Mouse (Mus musculus) erythroblast, embryonic 14.5 days (primary cell): ENCODE measurements around the gene Magi2. TPM values are rescaled to one million over a fixed set of nuclear protein-coding genes. Genes with fewer than 3 reads are reported as not detected.
"Not testable (repeated sequence)": the region's sequence is repeated elsewhere in the genome, so short reads cannot be mapped to it uniquely, and the experiment has no call there.

Source experiments
- H3K27me3 ChIP-seq: 2 replicates; pipeline ENCODE4 v1.6.1; 2012; ENCODE audit warnings: inconsistent platforms; ENCODE audit not compliant: control insufficient read depth
- H3K36me3 ChIP-seq: 2 replicates; pipeline ENCODE4 v1.6.1; 2012; ENCODE audit warnings: mild to moderate bottlenecking, inconsistent platforms; ENCODE audit not compliant: control insufficient read depth
- H3K4me1 ChIP-seq: 2 replicates; pipeline ENCODE4 v1.6.1; 2012; ENCODE audit warnings: inconsistent platforms; ENCODE audit not compliant: control insufficient read depth
- H3K4me3 ChIP-seq: replicated peaks from 2 replicates; pipeline ENCODE3; 2012; ENCODE audit warnings: moderate library complexity, mild to moderate bottlenecking, inconsistent platforms
- H3K9me3 ChIP-seq: 2 replicates; pipeline ENCODE4 v1.6.1; 2012; ENCODE audit warnings: low read length, inconsistent platforms, mixed read lengths; ENCODE audit not compliant: control insufficient read depth
- GATA1 ChIP-seq: IDR thresholded peaks from 2 replicates; pipeline ENCODE4 v1.6.1; 2012; ENCODE audit warnings: low read length, inconsistent platforms, mixed read lengths
- TAL1 ChIP-seq: IDR thresholded peaks from 3 replicates; pipeline ENCODE4 v1.6.1; 2012; ENCODE audit warnings: low read length, inconsistent platforms, mixed read lengths
- polyA plus RNA-seq: library from polyadenylated mRNA; stranded (reverse); fragments of >175 nt; gene quantifications from 2 replicates; pipeline ENCODE4 v1.2.3, GENCODE M21; 2012

The Magi2 gene
- polyA plus RNA-seq, 1 experiment = not detected

DNA sequence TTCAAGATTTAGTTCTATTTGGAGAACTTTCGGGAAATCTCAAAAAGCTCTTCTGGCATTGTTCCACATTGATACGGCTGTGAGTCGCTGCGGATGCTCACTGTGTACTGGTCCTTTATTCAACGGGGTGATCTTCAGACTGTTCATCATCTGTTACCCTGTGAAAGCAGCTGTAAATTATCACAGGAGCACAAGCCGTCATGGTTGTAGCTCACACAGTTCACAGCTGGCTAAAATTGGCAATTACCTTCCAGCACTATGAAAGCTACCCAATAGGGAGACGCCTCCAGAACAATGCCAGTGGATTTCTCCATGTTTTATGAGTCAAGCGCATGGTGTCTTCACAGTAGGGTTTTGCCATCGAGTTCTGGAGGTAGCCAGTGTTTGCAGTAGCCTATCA, 1294.8 kb downstream of the Magi2 start:
- no peaks in the 10 kb centered on the region for H3K27me3 ChIP-seq
- no peak for TF ChIP-seq TAL1
- no peak for TF ChIP-seq GATA1
- no peak overlapping the region for H3K4me3 ChIP-seq
- no peaks in the 10 kb centered on the region for H3K4me1 ChIP-seq
- no peaks in the 10 kb centered on the region; the same call in 1 of the 2 replicates for H3K9me3 ChIP-seq
- no peaks in the 10 kb centered on the region for H3K36me3 ChIP-seq

DNA sequence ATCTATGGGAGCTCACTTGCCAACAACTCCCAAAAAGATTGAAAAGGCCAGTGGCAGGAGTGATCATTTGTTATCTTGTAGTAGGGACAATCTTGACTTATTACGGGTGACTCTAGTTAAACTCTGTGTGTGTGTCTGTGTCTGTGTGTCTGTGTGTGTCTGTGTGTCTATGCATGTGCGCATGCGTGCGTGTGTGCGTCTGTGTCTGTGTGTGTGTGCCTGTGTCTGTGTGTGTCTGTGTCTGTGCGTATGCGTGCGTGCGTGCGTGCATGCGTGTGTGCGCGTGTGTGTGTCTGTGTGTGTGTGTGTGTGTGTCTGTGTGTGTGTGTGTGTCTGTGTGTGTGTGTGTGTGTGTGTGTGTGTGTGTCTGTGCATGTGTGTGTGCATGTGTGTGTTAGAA, 1295.2 kb downstream of the Magi2 start:
- Histone ChIP-seq H3K36me3 (no peaks in the 10 kb centered on the region), H3K9me3 (no peaks in the 10 kb centered on the region; the same call in 1 of the 2 replicates), H3K4me3 (no peak overlapping the region), H3K4me1 (no peaks in the 10 kb centered on the region), H3K27me3 (no peaks in the 10 kb centered on the region)
- no peak for TF ChIP-seq GATA1
- TF ChIP-seq TAL1 = no peak

DNA sequence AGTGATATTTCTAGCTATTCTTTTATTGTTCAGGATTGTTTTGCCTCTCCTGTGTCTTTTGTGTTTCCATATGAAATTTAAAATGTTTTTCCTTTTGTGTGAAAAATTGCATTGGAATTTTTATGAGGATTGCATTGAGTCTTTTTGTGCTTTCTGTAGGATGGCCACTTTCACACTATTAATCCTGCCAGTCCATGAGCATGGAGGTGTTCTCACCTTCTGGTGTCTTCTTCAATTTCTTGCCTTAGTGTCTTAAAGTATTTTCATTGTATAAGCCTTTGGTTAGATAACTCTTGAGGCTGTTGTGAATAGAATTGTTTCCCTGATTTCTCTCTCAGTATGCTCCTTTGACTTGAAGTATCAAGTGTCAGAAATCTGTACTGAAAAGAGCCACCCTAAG, 1296.9 kb downstream of the Magi2 start:
- no peaks in the 10 kb centered on the region for H3K36me3 ChIP-seq
- no peaks in the 10 kb centered on the region; the same call in 1 of the 2 replicates for H3K9me3 ChIP-seq
- TF ChIP-seq TAL1 (no peak), GATA1 (no peak)
- H3K27me3 ChIP-seq = no peaks in the 10 kb centered on the region
- H3K4me1 ChIP-seq = no peaks in the 10 kb centered on the region
- no peak overlapping the region for H3K4me3 ChIP-seq

DNA sequence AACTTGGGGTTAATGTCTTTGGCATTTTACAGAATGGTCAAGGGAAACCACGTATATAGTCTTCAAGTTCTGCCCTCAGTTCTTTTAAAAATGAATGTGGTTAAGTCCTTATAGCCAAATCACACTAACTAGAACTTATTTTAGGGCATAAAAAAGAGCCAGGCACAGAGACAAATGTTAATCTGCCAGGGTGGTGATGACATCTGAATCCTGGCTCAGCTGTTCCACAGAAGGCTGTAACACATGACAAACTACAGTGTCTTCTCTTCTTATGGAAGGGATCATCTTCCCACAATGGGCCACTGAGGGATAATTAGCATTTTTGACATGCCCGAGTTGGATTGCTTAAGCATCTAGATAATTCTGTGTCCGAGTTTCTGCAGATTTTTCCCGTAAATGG, 1299.8 kb downstream of the Magi2 start:
- H3K36me3 ChIP-seq, H3K27me3 ChIP-seq, H3K4me3 ChIP-seq, H3K9me3 ChIP-seq, H3K4me1 ChIP-seq: not testable (repeated sequence)

DNA sequence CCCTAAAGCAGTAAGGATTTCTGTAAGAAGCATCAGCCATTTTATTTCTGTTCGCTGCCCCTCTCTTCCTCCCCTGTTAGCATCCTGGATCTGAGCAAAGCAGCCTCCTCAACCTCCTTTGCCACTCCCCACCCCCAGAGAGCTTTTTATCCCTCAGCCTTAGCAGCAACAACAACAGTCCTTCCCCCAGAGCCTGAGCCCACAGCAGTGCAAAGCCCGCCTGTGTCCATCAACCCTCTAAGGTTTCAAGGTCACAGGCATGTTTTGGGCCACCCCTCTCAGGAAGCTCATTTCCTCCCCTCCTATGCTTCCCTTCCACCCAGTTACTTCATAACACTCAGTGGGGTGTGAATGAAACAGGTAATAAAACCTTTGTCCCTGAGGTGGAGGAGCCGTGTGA, 1309.7 kb downstream of the Magi2 start:
- H3K27me3 ChIP-seq = no peaks in the 10 kb centered on the region
- no peaks in the 10 kb centered on the region for H3K4me1 ChIP-seq
- TF ChIP-seq GATA1 (no peak), TAL1 (no peak)
- no peaks in the 10 kb centered on the region for H3K36me3 ChIP-seq
- no peak overlapping the region for H3K4me3 ChIP-seq
- H3K9me3 ChIP-seq = no peaks in the 10 kb centered on the region

DNA sequence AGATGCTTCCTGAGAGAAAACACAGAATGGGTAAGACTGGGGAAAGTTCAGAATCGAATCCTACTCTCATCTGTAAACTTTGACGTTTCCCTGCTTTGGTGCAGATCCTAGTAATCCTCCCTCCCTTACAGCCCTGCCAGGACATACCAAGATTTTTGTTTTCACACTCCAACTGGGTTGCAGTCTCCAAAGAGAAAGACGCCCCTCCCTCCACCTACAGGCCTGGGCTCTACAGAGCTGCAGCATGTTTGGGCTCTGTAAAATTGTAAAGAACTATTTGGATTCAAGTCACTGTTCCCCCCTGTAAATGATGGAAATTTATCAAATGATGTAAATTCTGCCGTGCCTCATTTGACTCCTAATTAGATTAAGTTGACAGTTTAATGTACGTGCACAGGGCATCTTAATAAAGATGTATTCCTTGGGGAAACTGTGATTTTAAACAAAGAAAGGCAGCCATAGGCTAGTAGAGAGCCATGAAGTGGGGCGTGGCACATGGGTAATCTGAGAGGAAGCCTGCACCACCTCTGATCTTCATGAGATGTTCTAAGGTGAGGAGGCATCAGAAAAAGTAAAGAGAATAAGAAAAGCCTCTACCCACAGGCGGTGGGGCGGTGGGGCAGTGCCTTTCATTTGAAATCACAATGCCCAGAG, 1310.7 kb downstream of the Magi2 start:
- no peak for TF ChIP-seq GATA1
- TF ChIP-seq TAL1 = no peak
- Histone ChIP-seq H3K36me3 (no peaks in the 10 kb centered on the region), H3K9me3 (no peaks in the 10 kb centered on the region), H3K4me3 (no peak overlapping the region), H3K27me3 (no peaks in the 10 kb centered on the region), H3K4me1 (no peaks in the 10 kb centered on the region)

DNA sequence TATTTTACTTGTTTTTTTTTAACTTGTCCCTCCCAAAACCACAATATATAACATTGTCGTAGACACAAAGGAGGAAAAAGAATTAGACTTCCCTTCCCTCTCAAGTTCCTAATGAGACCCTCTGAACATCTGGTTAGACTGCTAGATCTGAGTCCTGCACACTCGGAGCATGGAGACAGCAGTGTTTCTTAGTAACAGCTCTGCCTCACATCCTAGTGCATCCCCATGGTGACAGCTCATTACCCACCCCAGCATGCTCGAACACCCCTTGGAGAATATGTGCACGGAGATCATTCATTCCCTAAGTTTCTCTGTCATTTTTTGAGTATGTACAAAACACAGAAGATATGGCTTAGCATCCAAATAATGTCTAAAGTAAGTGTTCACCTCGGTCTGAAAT, 1317.5 kb downstream of the Magi2 start:
- no peaks in the 10 kb centered on the region for H3K36me3 ChIP-seq
- no peak overlapping the region for H3K4me3 ChIP-seq
- no peaks in the 10 kb centered on the region for H3K9me3 ChIP-seq
- no peaks in the 10 kb centered on the region for H3K4me1 ChIP-seq
- H3K27me3 ChIP-seq = no peaks in the 10 kb centered on the region
- TF ChIP-seq TAL1 (no peak), GATA1 (no peak)

DNA sequence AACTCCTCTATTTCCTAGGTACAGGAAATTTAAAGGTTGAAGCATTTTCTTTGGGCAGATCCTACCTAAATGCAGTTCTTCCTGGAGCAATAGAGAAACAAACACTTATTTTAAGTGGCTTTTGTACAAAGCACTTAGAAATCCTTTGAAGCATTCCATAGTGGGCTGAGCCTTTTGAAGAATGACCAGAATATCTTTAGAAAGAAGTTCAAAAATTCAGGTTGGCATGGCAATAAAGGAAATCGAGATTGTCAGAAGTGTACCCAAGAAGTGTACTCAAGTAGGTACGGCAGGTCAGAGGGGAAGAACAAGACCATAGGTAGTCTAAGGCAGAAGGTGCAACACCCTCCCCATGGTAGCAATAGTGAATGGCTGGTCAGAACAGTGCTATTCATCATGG, 1332.5 kb downstream of the Magi2 start:
- H3K4me1 ChIP-seq = no peaks in the 10 kb centered on the region
- no peaks in the 10 kb centered on the region for H3K36me3 ChIP-seq
- H3K27me3 ChIP-seq = no peaks in the 10 kb centered on the region
- no peak for TF ChIP-seq GATA1
- TF ChIP-seq TAL1 = no peak
- no peak overlapping the region for H3K4me3 ChIP-seq
- no peaks in the 10 kb centered on the region for H3K9me3 ChIP-seq

DNA sequence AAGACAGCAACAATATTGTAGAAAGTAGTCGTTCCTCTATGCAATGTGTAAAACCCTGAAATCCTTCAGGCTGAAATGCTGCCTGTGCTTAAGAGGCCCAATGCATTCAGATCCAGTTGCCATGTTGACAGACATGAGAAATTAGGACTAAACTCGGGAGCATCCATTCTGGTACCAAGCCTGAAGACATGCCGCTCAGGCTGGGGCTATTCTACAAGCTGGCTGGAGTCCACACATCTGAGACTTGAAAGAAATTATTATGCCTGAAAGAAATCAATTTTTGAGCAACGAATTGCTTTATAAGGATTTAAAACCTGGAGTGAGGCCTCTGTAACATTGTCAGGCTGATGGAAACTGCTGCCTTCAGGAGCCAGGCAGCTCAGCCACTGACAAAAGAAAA, 1333.0 kb downstream of the Magi2 start:
- Histone ChIP-seq H3K27me3 (no peaks in the 10 kb centered on the region), H3K4me3 (no peak overlapping the region), H3K4me1 (no peaks in the 10 kb centered on the region), H3K9me3 (no peaks in the 10 kb centered on the region), H3K36me3 (no peaks in the 10 kb centered on the region)
- no peak for TF ChIP-seq TAL1
- no peak for TF ChIP-seq GATA1

DNA sequence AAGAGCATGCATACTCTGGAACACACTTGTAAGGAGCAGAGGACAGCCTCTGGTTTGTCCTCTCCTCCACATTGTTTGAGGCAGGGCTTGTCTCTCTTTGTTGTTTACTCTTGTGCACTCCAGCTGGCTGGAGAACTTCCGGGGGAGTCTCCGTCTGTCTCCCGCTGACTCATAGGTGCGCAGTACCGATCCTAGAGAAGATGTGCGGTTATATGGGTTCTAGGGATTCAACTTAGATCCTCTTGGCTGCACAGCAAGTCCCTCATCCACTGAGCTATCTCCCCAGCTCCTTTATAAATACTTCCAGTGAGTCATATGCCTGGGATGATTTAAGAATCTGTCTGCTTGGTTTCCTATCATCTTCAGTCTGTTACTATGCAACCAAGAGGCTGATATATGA, 1341.6 kb downstream of the Magi2 start:
- H3K27me3 ChIP-seq = no peaks in the 10 kb centered on the region
- no peaks in the 10 kb centered on the region for H3K9me3 ChIP-seq
- H3K4me3 ChIP-seq = no peak overlapping the region
- no peak for TF ChIP-seq GATA1
- TF ChIP-seq TAL1 = no peak
- H3K36me3 ChIP-seq = no peaks in the 10 kb centered on the region
- no peaks in the 10 kb centered on the region for H3K4me1 ChIP-seq
